Mouse (Mus musculus): ENCODE measurements at regions not wholly inside any gene's neighbourhood (a gene's known extent, or its start where the extent isn't known, plus 50 kb on each side); places are given as distances from the start of the nearest gene placed in this dataset.

DNA sequence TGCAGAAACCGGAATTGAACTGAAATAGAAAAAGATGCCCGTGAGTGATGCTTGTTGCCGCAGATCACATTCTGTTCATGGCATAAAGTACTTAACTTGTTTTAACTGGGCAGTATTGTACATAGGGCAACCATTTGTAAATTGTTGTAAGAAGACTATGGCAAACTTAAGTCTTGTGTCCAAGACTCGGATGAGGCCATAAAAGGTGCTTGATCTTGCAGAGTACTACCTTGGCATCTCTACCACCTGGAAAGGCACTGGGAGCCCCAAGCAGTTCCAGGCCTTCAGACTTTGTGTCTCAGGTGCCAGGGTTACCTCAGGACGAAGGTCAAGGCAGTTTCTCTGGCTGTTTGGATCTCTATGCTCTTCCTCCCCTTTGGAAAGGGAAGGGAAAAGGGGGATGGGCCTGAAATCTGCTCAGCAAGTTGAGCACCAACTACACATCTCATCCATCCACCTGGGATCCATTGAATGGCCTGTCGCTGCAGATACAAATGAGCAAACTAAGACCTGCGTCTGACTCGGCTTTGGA lies 120.0 kb downstream of the Slc38a6 start:
- no peak for DNase-seq (ENCODE audit: low spot score in 2 of 2)
- intact Hi-C loops (cut with DNase I): no loop called here

DNA sequence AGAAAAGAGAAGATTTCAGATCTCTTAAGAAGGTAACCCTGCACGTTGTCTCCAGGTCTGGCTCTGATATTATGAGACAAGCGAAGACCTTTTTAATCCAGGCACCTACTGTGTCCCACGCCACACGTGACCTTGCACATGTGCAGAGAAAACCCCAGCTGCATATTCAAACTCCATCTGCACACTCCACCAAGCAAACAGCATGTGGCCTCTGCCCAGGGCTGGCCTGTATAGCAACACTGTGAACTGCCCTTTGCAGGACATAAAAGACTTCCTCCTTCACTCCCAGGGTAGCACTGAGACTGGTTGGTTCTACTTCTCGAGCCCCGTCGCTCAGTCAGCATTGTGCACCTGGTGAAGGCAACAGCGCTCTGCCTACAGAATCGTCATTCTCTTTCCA lies 119.0 kb downstream of the Slc38a6 start:
- intact Hi-C loops (cut with DNase I): no loop called here

DNA sequence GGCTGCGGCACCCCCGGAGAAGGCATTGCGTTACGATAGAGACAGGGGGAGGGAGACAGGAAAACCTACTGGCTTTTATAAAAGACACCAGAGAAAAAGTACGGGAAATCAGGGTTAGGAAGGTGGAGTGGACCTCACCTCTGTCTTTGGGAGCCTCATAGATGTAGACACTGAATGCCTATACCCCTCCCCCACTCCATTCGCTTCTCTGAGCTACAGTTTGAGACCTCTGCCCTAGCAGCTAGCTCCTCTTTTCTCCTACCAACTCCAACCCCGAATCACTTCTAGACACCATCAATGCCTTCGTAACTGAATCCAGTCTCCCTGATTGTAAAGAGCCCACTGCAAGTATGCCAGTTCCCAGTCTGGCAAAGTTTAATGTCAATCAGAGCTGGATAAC lies 118.5 kb downstream of the Slc38a6 start:
- intact Hi-C loops (cut with DNase I): no loop called here
- no peak for DNase-seq (ENCODE audit: low spot score in 2 of 2)

More for the DNA sequence above, 119.0 kb downstream of the Slc38a6 start:
- DNase-seq (ENCODE audit: low spot score in 2 of 2): no peak

DNA sequence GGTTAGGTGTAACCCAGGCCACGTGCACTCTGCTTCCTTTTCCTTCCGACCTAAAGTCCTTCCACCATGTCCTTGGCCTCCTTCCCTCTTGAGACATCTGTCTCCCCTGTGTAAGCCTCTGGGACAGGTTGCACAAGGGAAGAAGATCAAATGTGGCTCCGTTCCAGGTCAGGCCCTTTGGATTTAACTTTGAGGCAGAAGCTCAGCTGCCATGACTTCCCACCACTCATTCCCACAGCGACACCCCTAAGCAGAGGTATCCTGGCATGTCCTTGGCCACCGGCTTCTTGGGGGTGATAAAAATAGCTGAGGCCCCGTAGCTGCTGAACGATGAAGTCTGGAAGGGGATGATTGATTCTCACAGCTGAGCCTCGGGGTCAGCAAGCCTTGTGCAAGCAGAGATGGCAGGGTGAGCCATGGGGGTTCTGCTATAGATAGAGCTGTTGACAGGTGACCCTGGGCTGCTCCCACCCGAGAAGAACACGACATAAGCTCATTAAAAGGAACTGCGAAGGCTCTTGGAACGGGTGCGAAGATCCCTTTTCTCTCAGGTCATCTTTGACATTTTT lies 117.4 kb downstream of the Slc38a6 start:
- no peak for DNase-seq (ENCODE audit: low spot score in 2 of 2)
- intact Hi-C loops (cut with DNase I): no loop called here

Data from left cerebral cortex, postnatal 14 days (tissue).